17 mouse cellular contexts compared by ENCODE assay signal in genomic region chr15:27967128-27967876, GRCm38 (mm10). TPM values are rescaled to one million over a fixed set of nuclear protein-coding genes. Genes with fewer than 3 reads are reported as not detected.
A peak's percentile ranks its signal among the peaks of the same experiment; 100 is the strongest.
DNase-seq lines count a peak whose midpoint lies in the region; ATAC-seq and TF ChIP-seq lines count a peak whose summit lies in the region.
"Had no signal": no experiment of that assay in that cellular context is flagged by ENCODE, and none has a peak within 500 bp of the region (broad histone marks: within the 10 kb centered on the region; RNA-seq: fewer than 3 reads in every experiment).

No protein-coding gene starts in this region.

- no peak for TF ChIP-seq POLR2A in liver, adult 2 months (IDR thresholded peaks at IDR 0.05; ENCODE audit: extremely low read depth, insufficient read depth, low read length)

- no peak overlapping the region for H3K4me2 ChIP-seq in embryonic facial prominence, embryonic 13.5 days
- no peak overlapping the region for H3K4me2 ChIP-seq in liver, embryonic 11.5 days
- H3K4me2 ChIP-seq in stomach, embryonic 16.5 days (ENCODE audit: low read depth, low read length): no peak overlapping the region
- H3K4me2 ChIP-seq: limb, embryonic 12.5 days had no signal

- H3K9ac ChIP-seq in embryonic facial prominence, embryonic 13.5 days: no peak overlapping the region
- no peak overlapping the region for H3K9ac ChIP-seq in liver, adult 2 months (ENCODE audit: low read depth, low read length)
- H3K9ac ChIP-seq in liver, embryonic 11.5 days (ENCODE audit: low read depth, low read length): no peak overlapping the region
- no peak overlapping the region for H3K9ac ChIP-seq in stomach, embryonic 16.5 days (ENCODE audit: low read length)
- H3K9ac ChIP-seq: limb, embryonic 12.5 days had no signal

- WGBS in embryonic facial prominence, embryonic 13.5 days: 72% methylated on average over 14 of the region's 14 CpGs
- 81% methylated on average over 14 of the region's 14 CpGs for WGBS in embryonic facial prominence, embryonic 10.5 days
- 59% methylated on average over 14 of the region's 14 CpGs for WGBS in liver, adult 2 months
- 67% methylated on average over 14 of the region's 14 CpGs for WGBS in liver, embryonic 11.5 days
- 63% methylated on average over 14 of the region's 14 CpGs for WGBS in stomach, embryonic 16.5 days

- H3K79me2 ChIP-seq in liver, adult 2 months (ENCODE audit: control insufficient read depth, insufficient read depth, low read length): peaks cover 38% of the 10 kb centered on the region

- peaks cover 39% of the 10 kb centered on the region for H3K4me1 ChIP-seq in embryonic facial prominence, embryonic 13.5 days
- peaks cover 41% of the 10 kb centered on the region for H3K4me1 ChIP-seq in embryonic facial prominence, embryonic 10.5 days
- peaks cover 3% of the 10 kb centered on the region; the same call in 1 of the 2 replicates for H3K4me1 ChIP-seq in liver, adult 2 months (ENCODE audit: control insufficient read depth, insufficient read depth, low read length)
- peaks cover 2% of the 10 kb centered on the region; the same call in 1 of the 2 replicates for H3K4me1 ChIP-seq in liver, embryonic 11.5 days (replicated peaks; ENCODE audit: control insufficient read depth, insufficient read depth, low read length)
- H3K4me1 ChIP-seq in stomach, embryonic 16.5 days (ENCODE audit: control insufficient read depth, insufficient read depth, low read length): peaks cover 18% of the 10 kb centered on the region

- H3K27me3 ChIP-seq in embryonic facial prominence, embryonic 13.5 days: no peaks in the 10 kb centered on the region
- H3K27me3 ChIP-seq in embryonic facial prominence, embryonic 10.5 days (replicated peaks; ENCODE audit: low read depth, poor library complexity, severe bottlenecking): no peaks in the 10 kb centered on the region
- H3K27me3 ChIP-seq in liver, adult 2 months (ENCODE audit: control insufficient read depth, insufficient read depth, low read length): no peaks in the 10 kb centered on the region
- no peaks in the 10 kb centered on the region for H3K27me3 ChIP-seq in liver, embryonic 11.5 days (replicated peaks; ENCODE audit: control insufficient read depth, insufficient read depth, low read length)
- H3K27me3 ChIP-seq in stomach, embryonic 16.5 days (ENCODE audit: control insufficient read depth, insufficient read depth, low read length): no peaks in the 10 kb centered on the region
- H3K27me3 ChIP-seq: CH12.LX; limb, embryonic 12.5 days had no signal

- no peak for TF ChIP-seq CTCF in liver, adult 2 months (IDR thresholded peaks at IDR 0.05; ENCODE audit: low read depth, low read length)

- no peak for DNase-seq in embryonic facial prominence, embryonic 10.5 days (ENCODE audit: low spot score)
- DNase-seq in liver, adult 2 months (ENCODE audit: extremely low read depth, low read depth, low spot score): peak; percentile 77
- DNase-seq in liver: no peak
- DNase-seq in liver, embryonic 11.5 days (ENCODE audit: low spot score): no peak
- no peak for DNase-seq in thymus, postnatal 10 days (ENCODE audit: low spot score in 2 of 2)
- no peak for DNase-seq in lung, postnatal 10 days
- DNase-seq: cerebellum, adult 9-10 months; heart, adult 18-20 months; heart, postnatal 14 days; kidney, adult 18-20 months; kidney, postnatal 4 days; lung, postnatal 14 days; thymus, adult 2 months had no signal

- ATAC-seq in embryonic facial prominence, embryonic 13.5 days (ENCODE audit: insufficient number of reproducible peaks, insufficient read depth, low FRiP score, low TSS enrichment, low read depth): no peak
- ATAC-seq in liver, embryonic 11.5 days (replicated peaks; ENCODE audit: low FRiP score): peak; percentile 54
- ATAC-seq in stomach, embryonic 16.5 days (ENCODE audit: insufficient read depth, low FRiP score): peak; percentile 71; the same call in 1 of the 2 replicates

- no peaks in the 10 kb centered on the region for H3K36me3 ChIP-seq in embryonic facial prominence, embryonic 13.5 days
- H3K36me3 ChIP-seq in embryonic facial prominence, embryonic 10.5 days (replicated peaks): no peaks in the 10 kb centered on the region
- H3K36me3 ChIP-seq in liver, adult 2 months (ENCODE audit: control insufficient read depth, insufficient read depth, low read length): no peaks in the 10 kb centered on the region
- H3K36me3 ChIP-seq in liver, embryonic 11.5 days (ENCODE audit: control insufficient read depth, insufficient read depth, low read length): no peaks in the 10 kb centered on the region
- no peaks in the 10 kb centered on the region for H3K36me3 ChIP-seq in stomach, embryonic 16.5 days (ENCODE audit: control insufficient read depth, insufficient read depth, low read length)
- H3K36me3 ChIP-seq: limb, embryonic 12.5 days had no signal

- H3K9me3 ChIP-seq in embryonic facial prominence, embryonic 13.5 days: no peaks in the 10 kb centered on the region
- no peaks in the 10 kb centered on the region for H3K9me3 ChIP-seq in embryonic facial prominence, embryonic 10.5 days
- no peaks in the 10 kb centered on the region for H3K9me3 ChIP-seq in liver, embryonic 11.5 days (ENCODE audit: control insufficient read depth, low read length)
- H3K9me3 ChIP-seq in stomach, embryonic 16.5 days (replicated peaks; ENCODE audit: control insufficient read depth, low read length): no peaks in the 10 kb centered on the region
- H3K9me3 ChIP-seq: limb, embryonic 12.5 days had no signal

- no peak overlapping the region for H3K4me3 ChIP-seq in embryonic facial prominence, embryonic 13.5 days
- no peak overlapping the region for H3K4me3 ChIP-seq in embryonic facial prominence, embryonic 10.5 days
- no peak overlapping the region for H3K4me3 ChIP-seq in liver, adult 2 months (ENCODE audit: insufficient read depth, low read depth, low read length)
- H3K4me3 ChIP-seq in liver, embryonic 11.5 days (ENCODE audit: low read depth, low read length): no peak overlapping the region
- no peak overlapping the region for H3K4me3 ChIP-seq in stomach, embryonic 16.5 days (replicated peaks; ENCODE audit: low read length)
- H3K4me3 ChIP-seq: limb, embryonic 12.5 days had no signal

- 0 out of 2 replicates have a peak overlapping the region, but pooled peaks have one; percentile 22 for H3K27ac ChIP-seq in embryonic facial prominence, embryonic 13.5 days
- no peak overlapping the region for H3K27ac ChIP-seq in embryonic facial prominence, embryonic 10.5 days (replicated peaks)
- H3K27ac ChIP-seq in liver, adult 2 months (replicated peaks; ENCODE audit: insufficient read depth, low read depth, low read length): no peak overlapping the region
- no peak overlapping the region for H3K27ac ChIP-seq in liver, embryonic 11.5 days (ENCODE audit: low read depth, low read length)
- no peak overlapping the region for H3K27ac ChIP-seq in stomach, embryonic 16.5 days (ENCODE audit: low read length)
- H3K27ac ChIP-seq: limb, embryonic 12.5 days had no signal

RNA-seq across cellular contexts. Expression of gene Trio, which starts 58.3 kb away (rescaled TPM):
- 48.8 and 62.6 TPM in 2 replicates for polyA plus RNA-seq in embryonic facial prominence, embryonic 13.5 days (2015; fragmentation: Nextera tagmentation; extraction: Ambion mirVana)
- polyA plus RNA-seq in embryonic facial prominence, embryonic 10.5 days (2016; fragmentation: Nextera tagmentation; extraction: Ambion mirVana): 24.8 and 28.8 TPM in 2 replicates
- 17.9 and 25.4 TPM in 2 replicates for total RNA-seq in liver, adult 2 months (2014; rRNA removed)
- 5.8 and 10.6 TPM in 2 replicates for polyA plus RNA-seq in liver, adult 2 months (2012; rRNA removed)
- 9.4 and 14.0 TPM in 2 replicates for polyA plus RNA-seq in liver, embryonic 11.5 days (2014; fragmentation: Nextera tagmentation; extraction: Ambion mirVana)
- polyA plus RNA-seq in stomach, embryonic 16.5 days (2015; fragmentation: Nextera tagmentation; extraction: Ambion mirVana): 22.0 and 22.9 TPM in 2 replicates
